Mouse (Mus musculus): ENCODE data around the gene Klf5.

The Klf5 gene

DNA sequence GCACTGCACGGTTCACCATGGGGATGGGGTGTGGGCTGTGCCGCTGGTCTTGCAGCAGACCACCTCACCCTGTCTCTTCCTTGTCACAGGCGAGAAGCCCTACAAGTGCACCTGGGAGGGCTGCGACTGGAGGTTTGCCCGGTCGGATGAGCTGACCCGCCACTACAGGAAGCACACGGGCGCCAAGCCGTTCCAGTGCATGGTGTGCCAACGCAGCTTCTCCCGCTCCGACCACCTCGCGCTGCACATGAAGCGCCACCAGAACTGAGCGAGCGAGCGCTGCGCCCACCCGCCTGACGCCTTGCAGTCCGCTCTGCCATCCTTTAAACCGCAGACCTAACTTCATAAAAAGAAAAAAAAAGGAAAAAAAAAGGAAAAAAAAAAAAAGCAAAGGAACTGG lies 14.6 kb downstream of the Klf5 start:
- DNase-seq = no peak

DNA sequence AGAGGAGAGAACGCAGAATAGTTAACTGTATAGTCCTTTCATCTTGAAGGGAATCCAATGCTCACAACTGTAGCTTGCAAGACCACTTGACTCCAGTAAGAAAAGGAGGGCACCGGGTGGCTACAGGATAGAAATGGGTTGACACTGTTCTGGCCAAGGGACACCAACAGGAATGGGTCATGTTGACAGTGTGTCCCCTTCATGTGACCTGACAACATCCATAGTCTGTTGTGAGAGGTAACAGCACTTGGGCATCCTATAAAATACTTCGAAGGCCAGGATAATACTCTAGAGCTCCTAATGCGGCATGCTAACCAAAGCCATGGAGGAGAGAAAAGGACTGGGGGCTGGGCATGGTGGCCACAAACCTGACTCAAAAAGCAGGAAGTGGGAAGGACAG lies 17.8 kb downstream of the Klf5 start:
- DNase-seq = no peak

DNA sequence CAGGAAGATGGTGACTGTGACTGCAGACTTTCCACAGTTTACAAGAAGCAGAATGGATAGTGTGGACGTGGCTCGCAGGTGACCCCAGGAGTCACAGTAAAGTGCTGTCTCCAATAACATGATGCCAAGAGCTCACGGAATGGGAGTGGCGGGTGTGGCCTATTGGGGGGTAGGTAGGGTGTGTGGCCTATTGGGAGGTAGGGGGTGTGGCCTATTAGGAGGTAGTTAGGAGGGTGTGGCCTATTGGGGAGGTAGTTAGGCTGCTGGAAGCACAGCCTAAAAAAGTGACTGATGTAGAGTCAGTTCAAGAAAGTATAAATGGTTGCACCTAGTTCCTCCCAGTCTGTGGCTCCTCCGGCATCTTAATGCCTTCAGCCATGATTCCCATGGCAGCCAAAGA lies 22.2 kb downstream of the Klf5 start:
- no peak for DNase-seq

DNA sequence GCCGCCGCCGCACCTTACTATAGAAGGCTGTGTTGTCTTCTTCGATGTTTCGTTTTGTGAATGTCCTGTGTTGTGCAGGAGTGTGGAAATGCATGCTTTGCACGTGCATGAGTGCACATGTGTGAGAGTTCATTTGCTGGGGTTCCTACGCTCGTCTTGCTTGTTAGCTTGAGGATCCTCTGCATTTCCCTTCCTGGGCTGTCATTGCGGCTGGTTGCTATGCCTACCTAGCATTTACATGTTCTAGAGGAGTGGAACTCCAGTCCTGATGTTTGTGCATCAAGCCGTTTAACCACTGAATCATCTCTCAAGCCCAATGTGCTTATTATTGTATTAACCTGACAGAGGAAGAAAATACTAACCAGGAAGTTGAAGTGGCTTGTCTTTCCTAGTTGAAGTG lies 24.9 kb downstream of the Klf5 start:
- no peak for DNase-seq

DNA sequence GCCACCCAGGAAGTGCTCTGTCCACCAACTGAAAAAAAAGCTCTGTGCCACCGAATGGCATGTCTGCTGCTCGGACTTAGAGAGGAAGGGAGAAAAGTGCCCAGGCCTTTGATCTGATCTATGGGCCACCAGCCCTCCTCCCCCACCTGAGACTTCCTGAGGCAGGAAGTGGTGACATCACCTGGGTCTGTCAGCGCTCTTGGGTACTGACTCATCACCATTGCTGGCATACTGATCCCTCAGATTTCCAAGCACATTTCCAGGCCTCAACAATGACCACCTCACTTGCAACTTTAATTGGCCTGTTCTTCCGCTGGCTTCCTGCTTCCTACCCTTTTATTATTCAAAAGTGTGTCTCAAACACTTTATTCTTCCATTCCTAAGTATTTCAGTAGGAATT lies 26.0 kb downstream of the Klf5 start:
- DNase-seq = no peak

DNA sequence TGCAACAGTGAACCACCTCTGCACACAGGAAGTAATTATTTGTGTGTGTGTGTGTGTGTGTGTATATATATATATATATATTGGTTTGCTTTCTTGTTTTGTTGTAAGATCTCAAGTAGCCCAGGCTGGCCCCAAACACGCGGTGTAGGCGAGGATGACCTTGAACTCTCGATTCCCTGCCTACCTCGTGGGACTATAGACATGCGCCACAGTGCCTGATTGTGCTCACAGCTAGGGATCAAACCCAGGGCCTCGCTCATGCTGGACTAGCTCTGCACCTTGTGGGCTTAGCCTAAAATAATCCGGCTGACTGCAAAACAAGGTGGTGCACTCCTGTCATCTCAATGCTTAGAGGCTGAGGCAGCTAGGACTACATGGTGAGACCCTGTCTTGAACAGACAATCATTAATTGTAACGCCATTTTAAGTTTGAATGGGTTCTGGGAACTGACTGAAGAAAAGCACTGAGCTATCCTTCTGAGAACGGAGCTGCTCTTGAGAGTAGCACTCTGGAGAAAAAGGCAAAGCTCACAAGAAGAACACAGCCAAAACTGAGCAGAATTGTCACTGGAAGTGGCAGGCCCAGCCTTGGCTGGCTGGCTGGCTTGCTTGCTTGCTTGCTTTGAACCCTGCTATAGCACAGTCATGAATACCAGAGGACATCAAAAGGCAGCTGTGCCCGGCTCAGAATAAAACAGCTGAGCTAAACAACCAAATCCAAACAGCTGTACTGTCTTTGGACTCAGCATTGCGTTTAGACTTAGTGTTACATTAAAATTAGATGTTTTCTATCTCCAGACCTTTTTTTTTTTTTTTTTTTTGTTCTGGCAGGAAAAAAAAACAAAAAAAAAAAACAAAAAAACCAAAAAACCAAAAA lies 27.3 kb downstream of the Klf5 start:
- DNase-seq = no peak

DNA sequence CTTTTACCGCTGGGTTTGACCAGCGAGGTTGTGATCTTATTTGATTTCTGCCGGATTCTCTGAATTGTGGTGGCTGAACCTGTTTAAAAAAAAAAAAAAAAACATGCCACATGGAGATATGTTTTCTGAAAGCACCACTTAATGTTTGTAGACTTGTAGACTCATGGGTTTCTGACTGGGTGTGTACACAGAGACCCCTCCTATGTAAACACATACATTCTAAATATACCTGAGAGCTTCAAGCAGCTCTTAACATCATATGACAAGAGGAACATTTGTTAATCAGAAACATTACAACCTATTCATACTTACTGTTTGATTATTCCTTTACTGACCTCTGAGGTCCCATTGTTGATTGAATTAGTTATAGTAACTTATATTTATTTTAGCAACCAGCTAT lies 38.1 kb downstream of the Klf5 start:
- DNase-seq = no peak

DNA sequence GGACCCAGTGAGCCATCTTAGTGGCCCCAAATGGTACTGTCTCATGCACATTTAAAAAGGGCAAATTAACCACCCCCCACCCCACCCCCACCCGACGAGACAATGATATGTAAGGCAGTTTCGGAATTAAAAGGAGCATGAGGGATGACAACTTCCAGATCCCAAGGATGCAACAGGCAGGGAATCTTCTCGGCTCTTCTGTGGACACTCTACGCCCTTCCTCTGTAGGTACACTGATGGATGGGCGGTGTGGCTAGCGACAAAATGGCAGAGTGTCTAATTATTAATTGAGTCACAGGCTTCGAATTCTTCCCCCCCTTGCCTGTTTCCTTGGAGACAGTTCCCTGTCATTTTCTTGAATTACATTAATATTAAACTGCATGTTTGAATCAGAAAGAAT lies 40.5 kb downstream of the Klf5 start:
- no peak for DNase-seq

DNA sequence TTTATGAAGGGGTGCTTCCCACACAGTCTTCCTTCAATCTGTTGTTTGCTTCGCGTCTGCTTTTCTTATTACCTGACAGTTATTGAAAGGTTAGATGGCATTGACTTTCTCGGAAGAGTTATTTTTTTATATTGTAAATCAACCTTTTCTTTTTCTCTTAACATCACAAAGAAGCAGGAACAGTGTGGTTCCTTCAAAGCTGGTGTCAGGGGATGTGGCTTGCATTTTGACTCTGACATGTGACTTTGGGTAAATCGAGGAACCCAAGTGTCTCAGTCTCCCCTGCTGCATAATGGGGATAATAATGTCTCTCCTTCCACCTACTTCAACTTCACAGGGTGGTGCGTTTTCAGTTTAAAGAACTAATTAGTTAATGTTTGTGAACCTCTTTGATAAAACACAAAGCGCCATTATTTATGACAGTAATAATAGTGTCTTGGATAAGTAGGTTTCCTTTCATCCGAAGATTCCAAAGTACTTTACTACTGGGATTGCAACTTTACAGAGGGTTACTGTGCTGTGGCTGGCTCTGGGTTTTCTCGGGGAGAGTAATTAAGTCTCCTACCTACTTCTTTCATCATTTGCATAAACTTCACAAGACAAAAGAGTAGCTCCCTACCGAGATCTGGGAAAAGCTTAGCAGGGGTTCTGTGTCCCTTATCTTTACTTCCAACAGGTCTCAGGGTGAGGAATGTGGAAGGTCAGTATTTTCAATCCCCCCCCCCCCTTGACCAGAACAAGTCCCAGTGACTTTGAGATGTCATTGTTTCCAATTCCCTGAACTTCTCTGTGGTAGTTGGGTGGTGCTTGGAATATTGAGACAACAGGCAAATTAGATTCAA lies 41.4 kb downstream of the Klf5 start:
- no peak for DNase-seq

DNA sequence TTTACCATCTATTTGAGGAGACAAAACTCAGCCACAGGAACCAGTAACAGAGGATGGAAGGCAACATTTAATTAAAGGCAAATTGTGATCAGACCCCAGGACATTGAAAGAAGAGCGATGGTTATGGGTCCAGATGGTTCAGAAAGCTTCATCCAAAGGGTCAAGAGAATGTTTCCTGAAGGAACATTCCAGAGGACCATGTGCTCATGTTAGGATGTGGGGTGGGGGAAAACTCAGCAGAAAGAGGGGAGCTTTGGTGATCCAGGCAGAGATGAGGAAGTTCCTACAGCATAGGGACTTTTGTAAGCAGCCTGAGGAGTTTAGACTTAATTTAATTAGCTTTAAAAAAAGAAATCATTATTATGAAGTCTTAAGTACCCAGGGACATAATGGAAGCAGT lies 42.2 kb downstream of the Klf5 start:
- DNase-seq = no peak

DNA sequence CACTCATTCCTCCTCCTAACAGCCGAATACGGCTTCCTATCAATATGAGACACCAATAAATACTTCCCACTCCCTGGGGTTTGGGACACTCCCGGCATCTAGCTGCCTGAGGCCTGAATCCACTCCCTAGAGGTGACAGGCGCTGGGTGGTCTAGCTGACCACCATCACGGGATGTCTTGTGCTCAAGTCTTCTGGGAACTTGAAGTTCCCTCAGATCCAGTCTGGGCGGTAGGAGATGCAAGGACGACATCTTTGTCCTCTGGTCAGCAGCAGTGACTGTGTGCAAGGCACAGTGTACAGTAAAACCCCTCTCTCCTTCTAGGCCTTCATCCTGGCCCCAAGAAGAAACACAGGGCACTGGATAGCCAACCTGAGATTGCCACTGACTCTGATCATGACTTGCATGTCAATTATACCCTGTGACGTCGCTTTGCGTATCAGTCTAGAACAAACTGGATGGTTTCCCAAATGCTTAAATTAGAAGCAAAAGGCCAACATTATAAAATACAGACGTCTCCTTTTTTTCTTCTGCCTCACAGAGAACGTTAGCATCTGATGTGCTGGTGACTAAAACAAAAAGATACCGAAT lies 49.8 kb downstream of the Klf5 start:
- no peak for DNase-seq

DNA sequence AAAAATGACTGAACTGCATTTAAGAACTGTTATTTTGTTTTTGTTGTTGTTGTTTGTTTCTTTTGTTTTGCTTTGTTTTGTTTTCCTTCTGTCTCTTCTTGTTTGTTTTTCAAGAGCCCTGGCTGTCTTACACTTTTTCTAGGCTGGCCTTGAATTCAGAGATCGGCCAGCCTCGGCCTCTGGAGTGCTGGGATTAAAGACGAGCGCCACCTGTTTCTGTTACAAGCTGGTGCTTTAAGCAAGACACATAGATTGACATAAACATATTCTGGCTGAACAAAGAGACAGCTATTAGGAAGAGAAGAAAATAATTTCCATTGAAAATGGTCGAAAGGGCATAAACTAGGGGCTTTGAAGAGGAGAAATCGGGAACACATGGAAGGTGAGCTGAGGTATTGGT lies 51.1 kb downstream of the Klf5 start:
- DNase-seq = no peak

DNA sequence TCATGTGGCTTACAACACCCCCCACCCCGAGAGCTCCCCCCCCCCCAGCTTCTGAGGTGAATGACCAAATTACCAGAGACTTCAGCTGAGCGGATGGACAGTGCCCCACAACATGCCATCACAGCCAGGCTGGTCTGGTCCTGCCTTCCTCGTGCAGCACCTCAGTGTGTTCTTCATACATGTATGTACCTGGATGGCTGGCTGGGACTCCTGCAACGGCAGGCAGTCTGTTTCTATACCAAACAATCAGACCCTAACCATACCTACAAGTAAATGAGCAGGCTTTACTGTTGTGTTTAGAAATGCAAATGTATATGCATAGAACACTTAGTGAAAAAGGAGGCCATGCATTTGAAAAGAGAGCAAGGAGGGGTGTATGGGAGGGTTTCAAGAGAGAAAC lies 54.5 kb downstream of the Klf5 start:
- no peak for DNase-seq

DNA sequence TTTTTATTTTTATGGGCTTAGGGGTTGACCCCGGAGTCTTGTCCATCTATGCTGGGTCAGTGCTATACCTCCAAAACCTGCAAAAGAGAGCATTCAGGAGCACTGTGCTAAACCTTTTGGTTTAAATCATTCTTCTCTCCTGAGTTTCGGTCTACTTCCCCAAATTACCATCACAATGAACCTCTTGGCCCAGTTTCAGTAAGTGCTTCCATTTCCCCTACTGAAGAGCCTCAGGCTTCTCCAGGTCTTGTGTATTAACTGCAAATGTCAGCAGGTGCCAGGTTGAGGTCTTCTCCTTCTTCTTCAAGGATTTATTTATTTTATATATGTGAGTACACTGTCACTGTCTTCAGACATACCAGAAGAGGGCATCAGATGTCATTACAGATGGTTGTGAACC lies 55.6 kb downstream of the Klf5 start:
- DNase-seq = no peak

DNA sequence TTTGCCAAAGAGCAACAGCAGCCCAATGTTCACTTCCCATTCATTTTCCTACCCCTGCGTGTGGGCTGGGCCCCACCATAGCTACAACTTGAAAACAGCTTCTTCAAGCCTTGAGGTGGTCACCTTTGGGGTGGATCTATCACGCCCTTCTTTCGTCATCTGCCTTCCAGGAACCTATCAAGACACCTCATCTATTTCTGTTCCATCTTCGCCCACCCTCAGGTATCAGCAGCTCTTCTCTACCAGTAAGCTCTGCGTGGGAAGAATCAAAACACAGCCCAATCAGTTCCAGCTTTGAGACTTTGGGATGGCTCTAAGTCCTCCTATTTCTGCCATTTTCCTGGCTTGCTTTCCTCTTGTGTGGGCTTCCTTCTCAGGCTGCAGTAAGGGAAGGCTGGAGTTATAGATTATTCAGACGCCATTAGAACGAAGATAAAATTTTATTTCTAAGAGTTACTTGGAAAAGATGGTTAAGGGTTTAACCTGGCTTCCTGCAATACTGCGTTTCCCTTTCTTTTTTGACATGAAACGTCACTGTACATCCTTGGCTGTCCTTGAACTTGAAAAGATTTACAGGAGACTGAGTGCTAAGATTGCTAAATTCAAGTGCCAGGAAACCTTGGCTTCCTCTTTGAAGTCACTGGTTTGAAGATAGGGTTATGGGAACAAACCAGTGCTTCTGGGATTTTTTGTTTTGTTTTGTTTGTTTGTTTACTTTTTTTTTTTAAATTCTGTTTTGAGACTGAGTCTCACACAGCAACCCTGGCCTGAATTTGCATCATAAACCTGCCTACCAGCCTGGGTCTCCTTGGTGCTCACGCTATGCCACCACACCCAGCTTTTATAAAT lies 56.5 kb downstream of the Klf5 start:
- no peak for DNase-seq

DNA sequence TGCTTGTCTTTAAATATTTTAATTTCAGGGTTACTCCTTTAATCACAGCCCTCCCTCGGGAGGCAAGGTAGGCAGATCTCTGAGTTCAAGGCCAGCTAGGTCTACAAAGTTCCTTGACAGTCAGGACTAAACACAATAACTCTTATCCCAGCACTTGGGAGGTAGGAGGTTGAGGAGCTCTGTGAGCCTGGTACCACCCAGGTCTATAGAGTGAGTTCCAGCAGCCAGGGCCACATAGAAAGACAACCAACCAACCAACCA lies 57.0 kb downstream of the Klf5 start:
- DNase-seq = no peak

DNA sequence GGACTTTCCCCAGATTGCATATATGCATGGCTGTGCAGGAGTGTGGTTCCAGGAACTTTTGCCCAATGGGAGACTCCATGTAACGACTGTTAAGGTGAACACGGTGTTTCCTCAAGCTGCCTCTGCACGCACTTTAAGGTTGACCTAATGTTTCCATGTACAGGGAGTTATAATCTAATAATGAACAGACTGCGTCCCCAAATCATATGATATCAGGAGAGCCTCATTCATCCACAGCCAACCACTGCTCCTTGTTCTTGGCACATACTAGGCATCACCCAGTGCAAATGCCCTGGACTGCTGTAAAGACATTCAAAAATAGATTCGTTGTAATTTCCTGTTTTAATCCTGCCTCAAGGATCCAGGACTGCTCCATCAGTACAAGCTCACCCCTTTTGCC lies 64.5 kb downstream of the Klf5 start:
- no peak for DNase-seq

DNA sequence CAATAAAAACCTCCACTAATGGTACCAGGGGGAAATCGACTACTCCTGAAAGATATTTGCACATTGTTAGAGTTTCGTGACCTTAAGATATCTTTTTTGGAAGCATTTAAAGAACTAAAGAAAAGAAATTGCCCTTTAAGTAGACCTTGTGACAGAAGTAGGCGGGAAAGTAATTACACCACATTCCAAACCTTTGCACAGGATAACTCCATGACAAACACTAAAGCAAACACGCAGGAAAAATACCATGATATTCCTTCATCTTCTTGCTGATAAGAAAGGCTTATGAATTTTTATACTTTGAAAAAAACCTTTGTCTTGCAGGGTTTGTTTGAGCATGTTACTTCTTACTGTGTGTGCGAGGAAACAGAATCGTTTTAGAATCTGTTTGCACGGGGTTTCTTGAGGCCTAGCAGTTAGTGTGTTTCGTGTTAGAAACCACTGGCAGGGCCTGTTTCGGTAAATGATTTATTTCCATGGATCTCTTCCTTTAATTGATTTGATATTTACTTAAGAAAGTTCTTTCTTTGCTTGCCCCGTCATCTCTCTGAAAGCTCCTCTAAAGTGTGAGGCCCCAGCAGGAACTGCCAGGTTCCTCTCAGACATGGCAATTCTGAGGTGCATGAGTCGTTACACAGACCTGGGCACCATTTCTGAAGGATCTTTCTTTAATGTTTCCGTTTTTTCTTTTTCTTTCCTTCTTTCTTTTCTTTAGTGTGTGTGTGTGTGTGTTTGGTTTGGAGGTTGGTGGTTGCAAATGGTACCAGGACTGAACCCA lies 65.7 kb downstream of the Klf5 start:
- DNase-seq = no peak

Measured in right cerebral cortex, postnatal 4 days (tissue).